In genomic region chr10:68100506-68100905, GRCm38 (mm10) we compare ENCODE assay signal across 19 mouse cellular contexts.
DNase-seq lines count a peak whose midpoint lies in the region; ATAC-seq and TF ChIP-seq lines count a peak whose summit lies in the region.
"Had no signal": no experiment of that assay in that cellular context is flagged by ENCODE, and none has a peak within 500 bp of the region (broad histone marks: within the 10 kb centered on the region; RNA-seq: fewer than 3 reads in every experiment).

No protein-coding gene starts in this region.

- no peak overlapping the region for H3K9ac ChIP-seq in heart, adult 2 months (ENCODE audit: low read depth, low read length)
- no peak overlapping the region for H3K9ac ChIP-seq in kidney, postnatal 0 days (ENCODE audit: low read depth, low read length)
- H3K9ac ChIP-seq in kidney, embryonic 14.5 days (ENCODE audit: low read depth, low read length) = no peak overlapping the region
- H3K9ac ChIP-seq: embryonic facial prominence, embryonic 12.5 days; forebrain, embryonic 13.5 days; forebrain, postnatal 0 days; heart, embryonic 13.5 days; hindbrain, embryonic 15.5 days had no signal

- TF ChIP-seq CTCF in heart, adult 2 months (IDR thresholded peaks at IDR 0.05) = no peak
- TF ChIP-seq CTCF in kidney, postnatal 0 days (IDR thresholded peaks at IDR 0.05; ENCODE audit: low read depth) = no peak

- no peak for TF ChIP-seq POLR2A in heart, adult 2 months (IDR thresholded peaks at IDR 0.05; ENCODE audit: insufficient read depth, low read depth, low read length)

- intact Hi-C loops in heart, adult 2 months (cut with DNase I) = no loop called here
- intact Hi-C loops in heart, postnatal 25 days (cut with DNase I) = no loop called here

- H3K36me3 ChIP-seq in heart, adult 2 months (ENCODE audit: control insufficient read depth, insufficient read depth, low read length) = peaks cover 53% of the 10 kb centered on the region
- peaks cover 46% of the 10 kb centered on the region for H3K36me3 ChIP-seq in kidney, postnatal 0 days (ENCODE audit: insufficient read depth, low read length)
- peaks cover 44% of the 10 kb centered on the region for H3K36me3 ChIP-seq in kidney, embryonic 14.5 days (ENCODE audit: control insufficient read depth, insufficient read depth, low read length)

- no peak for ATAC-seq in kidney, postnatal 0 days (replicated peaks; ENCODE audit: low FRiP score, low read depth)
- ATAC-seq in kidney, embryonic 14.5 days (ENCODE audit: low FRiP score, low TSS enrichment) = no peak; the same call in 1 of the 2 replicates
- ATAC-seq: forebrain, embryonic 13.5 days; forebrain, postnatal 0 days; intestine, embryonic 16.5 days had no signal

- TF ChIP-seq EP300 in heart, adult 2 months (IDR thresholded peaks at IDR 0.05; ENCODE audit: insufficient read depth, low read depth, low read length) = no peak

- H3K27ac ChIP-seq in heart, adult 2 months = 0 out of 2 replicates have a peak overlapping the region, but pooled peaks have one; percentile 12
- H3K27ac ChIP-seq in kidney, postnatal 0 days = no peak overlapping the region
- no peak overlapping the region for H3K27ac ChIP-seq in kidney, embryonic 14.5 days (ENCODE audit: low read depth, low read length)
- H3K27ac ChIP-seq: embryonic facial prominence, embryonic 12.5 days; forebrain, embryonic 13.5 days; heart, embryonic 13.5 days; hindbrain, embryonic 15.5 days had no signal

- no peak for DNase-seq in heart, adult 2 months
- no peak for DNase-seq in heart, postnatal 25 days (ENCODE audit: low spot score)
- peak; percentile 51 for DNase-seq in kidney, postnatal 0 days (ENCODE audit: low spot score)
- DNase-seq in mesoderm, embryonic 11.5 days (ENCODE audit: low read depth, low spot score) = peak; percentile 49
- DNase-seq in T-cell, adult 2 months (ENCODE audit: low spot score) = no peak
- DNase-seq: adrenal gland, adult 8-10 months; adrenal gland, postnatal 36 days; cerebellum, adult 8-10 months; cerebellum, postnatal 14 days; embryo, embryonic 11 days; forebrain, postnatal 0 days; gastrocnemius, postnatal 36 days; heart, postnatal 10 days had no signal

- no peak overlapping the region for H3K4me2 ChIP-seq in kidney, postnatal 0 days (ENCODE audit: low read length)
- H3K4me2 ChIP-seq in kidney, embryonic 14.5 days (replicated peaks; ENCODE audit: low read depth, low read length) = no peak overlapping the region
- H3K4me2 ChIP-seq: embryonic facial prominence, embryonic 12.5 days; forebrain, embryonic 13.5 days; heart, embryonic 13.5 days; hindbrain, embryonic 15.5 days had no signal

- no peaks in the 10 kb centered on the region for H3K27me3 ChIP-seq in heart, adult 2 months (ENCODE audit: control insufficient read depth, insufficient read depth, low read length)
- H3K27me3 ChIP-seq in kidney, postnatal 0 days (ENCODE audit: insufficient read depth, low read length) = no peaks in the 10 kb centered on the region
- H3K27me3 ChIP-seq in kidney, embryonic 14.5 days (ENCODE audit: control insufficient read depth, insufficient read depth, low read length) = no peaks in the 10 kb centered on the region
- H3K27me3 ChIP-seq: embryonic facial prominence, embryonic 12.5 days; forebrain, embryonic 13.5 days; heart, embryonic 13.5 days; hindbrain, embryonic 15.5 days had no signal

- H3K4me3 ChIP-seq in heart, adult 2 months = no peak overlapping the region
- no peak overlapping the region for H3K4me3 ChIP-seq in kidney, postnatal 0 days (replicated peaks; ENCODE audit: low read depth, low read length)
- H3K4me3 ChIP-seq in kidney, embryonic 14.5 days (ENCODE audit: low read length) = no peak overlapping the region
- H3K4me3 ChIP-seq: embryonic facial prominence, embryonic 12.5 days; forebrain, embryonic 13.5 days; heart, embryonic 13.5 days; hindbrain, embryonic 15.5 days had no signal

- no peaks in the 10 kb centered on the region for H3K9me3 ChIP-seq in kidney, postnatal 0 days (replicated peaks; ENCODE audit: low read length)
- no peaks in the 10 kb centered on the region for H3K9me3 ChIP-seq in kidney, embryonic 14.5 days (ENCODE audit: control insufficient read depth, low read length)
- H3K9me3 ChIP-seq: embryonic facial prominence, embryonic 12.5 days; forebrain, embryonic 13.5 days; heart, embryonic 13.5 days; hindbrain, embryonic 15.5 days had no signal

- H3K4me1 ChIP-seq in heart, adult 2 months (ENCODE audit: control insufficient read depth, insufficient read depth, low read length) = peaks cover 25% of the 10 kb centered on the region
- 0 out of 2 replicates have a peak, but pooled peaks cover 7% of the 10 kb centered on the region for H3K4me1 ChIP-seq in kidney, postnatal 0 days (replicated peaks; ENCODE audit: insufficient read depth, low read length)
- H3K4me1 ChIP-seq in kidney, embryonic 14.5 days (ENCODE audit: control insufficient read depth, insufficient read depth, low read length) = peaks cover 8% of the 10 kb centered on the region

- WGBS in heart, adult 2 months = 59% methylated on average over 8 of the region's 8 CpGs
- 63% methylated on average over 8 of the region's 8 CpGs for WGBS in kidney, postnatal 0 days
- WGBS in kidney, embryonic 14.5 days = 64% methylated on average over 8 of the region's 8 CpGs

- H3K79me2 ChIP-seq in heart, adult 2 months (replicated peaks; ENCODE audit: control insufficient read depth, insufficient read depth, low read length) = peaks cover 1% of the 10 kb centered on the region; the same call in 1 of the 2 replicates

Comparison
In these comparisons a context has a peak if more than half of its experiments do, and no peak if none do; other contexts are left out.
1. DNase-seq: peak in kidney, postnatal 0 days (single experiment) and mesoderm, embryonic 11.5 days (single experiment); none in heart, adult 2 months (0 of 2), heart, postnatal 25 days (single experiment) and T-cell, adult 2 months (single experiment).